Mouse (Mus musculus) T-helper 2 cell (primary cell): ENCODE data around the gene Plekhg3.

Experiments used
- in situ Hi-C: fragments of 300-600 bp; cut with MboI, MseI; formaldehyde crosslinking; loops from one replicate; pipeline ENCODE4 v1.15.1; 2025; ENCODE audit warnings: high pct_unique_total_duplicates

Gene Plekhg3

GRCm38 (mm10) chr12:76527245-76527881 lies 3.3 kb upstream of the Plekhg3 start:
- in situ Hi-C loops, result no loop called here

DNA sequence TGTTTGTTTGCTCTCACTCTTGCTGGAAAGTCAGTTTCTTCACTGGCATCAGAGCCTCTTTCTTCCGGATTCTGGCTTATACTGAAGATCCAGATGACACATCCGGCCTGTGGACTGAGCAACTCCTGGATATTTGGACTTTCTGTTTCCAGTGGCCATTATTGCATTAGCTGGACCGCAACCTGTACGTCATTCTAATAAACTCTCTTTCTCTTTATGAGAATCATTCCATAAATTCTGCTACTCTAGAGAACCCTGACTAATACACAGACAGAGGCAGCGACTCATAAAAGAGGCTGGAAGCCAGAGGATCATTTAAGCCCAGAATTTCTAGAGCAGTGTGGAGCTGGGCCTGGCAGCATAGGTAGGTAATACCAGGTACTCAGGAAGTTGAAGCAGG lies 1.9 kb upstream of the Plekhg3 start:
- in situ Hi-C loops, result no loop called here

DNA sequence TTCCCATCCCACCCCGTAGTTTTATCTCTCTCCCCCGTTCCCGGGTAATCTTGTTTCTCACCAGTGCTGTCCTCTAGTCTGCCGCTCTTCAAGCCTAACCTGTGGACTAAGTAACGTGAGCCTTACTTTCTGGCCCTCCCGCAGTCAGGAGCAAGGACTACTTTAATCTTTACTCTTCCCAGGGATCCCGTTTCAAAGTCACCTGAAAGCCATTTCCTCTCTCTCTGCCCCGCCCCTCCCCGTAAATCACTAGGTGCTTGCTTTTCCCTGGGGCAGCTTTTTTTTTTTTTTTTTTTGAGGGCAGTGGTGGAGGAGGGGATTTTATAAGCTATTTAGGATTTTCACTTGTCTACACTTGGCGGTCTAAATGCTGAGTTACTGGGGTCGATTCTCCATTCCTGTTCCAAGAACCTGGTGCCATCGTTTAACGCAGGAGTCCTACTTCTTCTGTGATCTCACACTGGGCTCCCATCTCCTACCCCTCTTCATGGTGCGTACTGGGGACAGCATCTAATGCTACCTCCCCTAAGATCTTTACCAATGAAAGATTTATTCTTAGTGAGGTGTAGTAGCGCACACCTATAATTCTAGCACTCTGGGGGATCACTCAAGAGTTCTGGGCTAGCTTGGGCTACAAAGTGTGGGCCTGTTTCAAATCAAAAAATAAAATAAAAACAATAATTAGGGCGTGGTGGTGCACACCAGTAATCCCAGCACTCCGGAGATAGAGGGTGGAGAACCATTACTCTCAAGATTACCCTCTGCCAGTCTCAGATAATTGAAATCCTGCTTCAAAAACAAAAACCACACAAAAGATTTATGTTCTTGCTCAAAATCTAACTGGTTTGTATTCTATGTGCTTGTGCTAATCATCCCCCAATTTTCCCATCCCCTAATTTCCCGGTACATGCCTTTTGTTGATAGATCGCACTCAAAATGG lies 1.6 kb downstream of the Plekhg3 start:
- in situ Hi-C loops, result no loop called here

- in situ Hi-C loops, result no loop called here
Observed at GRCm38 (mm10) chr12:76532926-76533376, 2.3 kb downstream of the Plekhg3 start.

- in situ Hi-C loops, result no loop called here
Observed at GRCm38 (mm10) chr12:76533377-76534222, 2.9 kb downstream of the Plekhg3 start.

DNA sequence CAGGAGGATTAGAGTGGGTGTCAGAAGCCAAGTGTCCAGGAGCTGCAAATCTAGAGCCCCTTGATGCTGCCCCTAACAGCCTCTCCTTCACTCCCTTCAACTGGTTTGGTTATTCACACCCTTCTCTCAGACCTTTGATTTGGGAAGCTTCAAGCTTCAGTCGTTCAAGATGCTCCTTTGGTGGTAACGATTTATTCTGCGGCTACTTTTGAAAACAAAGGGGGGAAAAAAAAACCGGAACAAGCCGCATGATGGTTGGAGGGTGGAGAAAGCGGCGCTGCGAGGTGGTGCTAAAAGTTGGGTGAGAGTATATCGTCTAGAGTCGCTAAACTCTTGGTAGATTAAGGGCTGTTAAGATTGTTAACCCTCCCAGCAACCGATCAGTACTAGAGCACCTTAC lies 3.5 kb downstream of the Plekhg3 start:
- in situ Hi-C loops, result no loop called here

GRCm38 (mm10) chr12:76534641-76535283 lies 4.1 kb downstream of the Plekhg3 start:
- in situ Hi-C loops, result no loop called here

DNA sequence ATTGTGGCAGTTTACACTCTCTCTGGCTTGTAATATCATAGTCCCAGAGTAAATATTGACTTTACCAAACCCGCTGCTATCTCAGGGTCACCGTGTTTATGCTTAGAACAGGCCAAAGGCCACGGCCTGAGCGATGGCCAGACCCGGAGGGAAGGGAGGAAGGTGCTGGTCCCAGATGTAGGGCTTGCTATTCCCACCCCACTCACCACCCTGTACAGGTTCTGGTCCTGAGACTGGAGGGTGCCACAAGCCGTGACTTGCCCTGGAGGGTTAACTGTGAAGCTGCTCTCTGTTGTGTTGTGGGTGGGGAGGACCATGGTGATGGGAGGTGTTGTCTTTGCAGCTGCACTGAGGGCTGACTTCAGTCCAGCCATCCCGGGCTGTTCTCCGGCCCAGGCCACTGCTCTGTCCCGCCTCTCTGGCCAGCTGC lies 4.8 kb downstream of the Plekhg3 start:
- in situ Hi-C loops, result no loop called here

- in situ Hi-C loops, result no loop called here
Observed at GRCm38 (mm10) chr12:76536591-76537153, 6.0 kb downstream of the Plekhg3 start.

DNA sequence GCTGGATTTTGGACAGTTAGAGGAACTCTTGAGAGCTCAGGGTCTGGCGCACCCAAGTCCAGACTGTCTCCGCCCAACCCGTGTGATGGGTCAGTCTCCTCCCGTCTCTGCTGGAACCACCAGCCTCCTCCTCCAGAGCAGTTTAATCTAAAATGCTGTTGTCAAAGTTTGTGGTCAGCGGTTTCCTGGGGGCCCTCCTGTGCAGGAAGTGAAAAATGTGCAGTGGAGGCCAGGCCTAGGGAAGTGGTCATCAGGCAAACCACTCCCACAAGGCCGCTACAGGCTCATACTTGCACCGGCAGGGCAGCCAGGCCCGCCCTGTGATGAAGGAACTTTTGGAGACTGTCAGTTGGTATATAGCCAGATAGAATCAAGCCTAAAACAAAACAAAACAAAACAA lies 6.7 kb downstream of the Plekhg3 start:
- in situ Hi-C loops, result no loop called here

GRCm38 (mm10) chr12:76540169-76540568 lies 9.5 kb downstream of the Plekhg3 start:
- in situ Hi-C loops, result no loop called here

GRCm38 (mm10) chr12:76540701-76541221 lies 10.1 kb downstream of the Plekhg3 start:
- in situ Hi-C loops, result no loop called here

DNA sequence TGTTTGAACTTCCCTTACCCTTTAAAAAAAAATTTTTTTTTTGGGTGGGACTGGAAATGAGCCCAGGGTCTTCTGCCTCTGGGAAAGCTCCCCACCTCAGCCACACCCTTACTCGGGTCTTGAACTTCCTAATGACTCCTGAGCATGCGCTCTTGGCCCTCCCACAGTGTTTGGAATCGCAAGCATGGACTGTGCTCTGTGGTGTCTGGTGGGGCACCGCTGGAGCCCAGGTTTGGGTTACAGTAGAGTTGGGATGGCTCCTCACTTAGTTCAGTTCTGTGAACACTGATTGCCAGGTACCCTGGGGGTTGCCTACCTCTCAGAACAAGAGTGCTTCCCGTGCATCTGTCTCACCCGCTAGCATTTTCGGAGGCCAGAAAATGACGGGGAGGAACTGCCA lies 10.8 kb downstream of the Plekhg3 start:
- in situ Hi-C loops, result no loop called here

DNA sequence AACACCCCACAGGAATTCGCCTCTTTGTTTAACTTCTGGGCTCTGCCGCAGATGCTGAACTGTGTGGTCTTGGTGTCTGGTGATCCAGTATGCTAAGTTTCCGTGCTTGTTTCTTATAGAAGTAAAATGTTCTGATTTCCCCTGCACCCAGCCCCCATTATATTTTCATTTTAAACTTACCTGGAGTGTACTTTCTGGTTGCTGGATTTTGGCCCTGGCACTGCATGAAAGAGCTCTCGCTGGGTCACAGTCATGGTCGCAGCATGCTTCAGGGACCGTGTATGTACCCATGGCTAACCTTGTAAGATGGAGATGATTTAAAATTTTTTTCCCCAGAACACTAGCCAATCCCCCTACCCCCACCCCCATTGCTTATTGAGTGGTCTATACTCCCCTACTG lies 11.2 kb downstream of the Plekhg3 start:
- in situ Hi-C loops, result no loop called here

- in situ Hi-C loops, result no loop called here
Observed at GRCm38 (mm10) chr12:76545786-76546370, 15.2 kb downstream of the Plekhg3 start.

- in situ Hi-C loops, result no loop called here
Observed at GRCm38 (mm10) chr12:76546383-76547276, 15.9 kb downstream of the Plekhg3 start.

GRCm38 (mm10) chr12:76547409-76548081 lies 16.9 kb downstream of the Plekhg3 start:
- in situ Hi-C loops, result no loop called here

DNA sequence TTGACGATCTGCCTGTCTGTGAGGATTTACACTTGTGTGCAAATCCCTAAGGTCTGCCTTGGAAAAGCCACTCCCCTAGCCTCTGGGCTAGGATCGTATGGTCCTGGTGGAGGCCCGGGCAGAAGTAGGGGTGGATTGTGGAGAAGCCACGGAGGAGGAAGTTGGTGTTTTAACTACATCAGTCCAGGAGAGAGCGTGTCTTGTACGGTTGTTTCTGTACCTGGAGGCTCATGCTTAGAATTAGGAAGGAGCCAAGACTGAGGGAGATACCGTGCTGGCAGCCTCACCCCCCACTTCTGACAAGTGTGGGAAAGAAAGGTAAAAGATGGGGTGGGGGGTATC lies 17.4 kb downstream of the Plekhg3 start:
- in situ Hi-C loops, result no loop called here

DNA sequence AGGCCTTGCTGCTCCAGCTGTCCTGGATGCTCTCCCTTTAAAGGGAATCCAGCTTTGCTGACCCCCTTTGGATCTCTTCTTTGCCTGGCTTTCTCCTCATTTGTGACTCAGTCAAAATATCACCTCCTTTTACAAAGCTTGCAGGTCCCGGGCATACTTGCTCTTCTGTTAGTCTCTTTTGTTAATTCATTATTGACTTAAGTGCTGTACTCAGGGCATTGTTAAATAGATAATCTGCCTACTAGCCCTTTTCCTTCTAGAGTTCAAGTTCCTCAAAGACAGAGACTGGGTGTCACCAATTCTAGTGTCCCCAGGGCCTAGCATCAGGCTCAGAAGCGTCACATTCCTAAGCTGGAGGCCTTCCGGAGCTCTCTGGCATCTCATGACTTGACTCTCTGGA lies 18.5 kb downstream of the Plekhg3 start:
- in situ Hi-C loops, result no loop called here
